Mouse (Mus musculus) stomach, postnatal 0 days (tissue): Measurements from ENCODE around the gene Acot2. TPM values are rescaled to one million over a fixed set of nuclear protein-coding genes. Genes with fewer than 3 reads are reported as not detected.
"Not testable (repeated sequence)": the region's sequence is repeated elsewhere in the genome, so short reads cannot be mapped to it uniquely, and the experiment has no call there.

Experiments
- ATAC-seq: fragments of 200-750 bp; cut with Nextera tagmentation; 2 replicates; pipeline ENCODE4 v1.8.0; 2017; ENCODE audit not compliant: low FRiP score, low TSS enrichment
- DNase-seq: peaks from one replicate; pipeline ENCODE4 v3.0.0-alpha.2; 2016; ENCODE audit warnings: low spot score
- H3K27ac ChIP-seq: fragments of 300-500 bp; sonication (generic); replicated peaks from 2 replicates; pipeline ENCODE4 v1.5.1; 2014; ENCODE audit warnings: mild to moderate bottlenecking, control low read depth
- H3K27me3 ChIP-seq: fragments of 300-500 bp; sonication (generic); 2 replicates; pipeline ENCODE4 v1.6.1; 2014; ENCODE audit warnings: low read length; ENCODE audit not compliant: control insufficient read depth, insufficient read depth
- H3K36me3 ChIP-seq: fragments of 300-500 bp; sonication (generic); 2 replicates; pipeline ENCODE4 v1.6.1; 2014; ENCODE audit warnings: low read length, mixed read lengths; ENCODE audit not compliant: control insufficient read depth, insufficient read depth
- H3K4me1 ChIP-seq: fragments of 300-500 bp; sonication (generic); replicated peaks from 2 replicates; pipeline ENCODE4 v1.6.1; 2014; ENCODE audit warnings: antibody characterized with exemption; ENCODE audit not compliant: control insufficient read depth, insufficient read depth
- H3K4me2 ChIP-seq: fragments of 300-500 bp; sonication (generic); replicated peaks from 2 replicates; pipeline ENCODE4 v1.6.1; 2014; ENCODE audit warnings: low read depth, mild to moderate bottlenecking, control low read depth, moderate library complexity
- H3K4me3 ChIP-seq: fragments of 300-500 bp; sonication (generic); 2 replicates; pipeline ENCODE4 v1.5.1; 2014; ENCODE audit warnings: low read depth, low read length, control low read depth
- H3K9ac ChIP-seq: fragments of 300-500 bp; sonication (generic); 2 replicates; pipeline ENCODE4 v1.6.1; 2014; ENCODE audit warnings: mild to moderate bottlenecking, low read length, control low read depth, mixed read lengths
- H3K9me3 ChIP-seq: fragments of 300-500 bp; sonication (generic); 2 replicates; pipeline ENCODE4 v1.6.1; 2016; ENCODE audit warnings: low read length; ENCODE audit not compliant: control insufficient read depth
- CTCF ChIP-seq: IDR thresholded peaks from 2 replicates; pipeline ENCODE4 v1.5.1; 2016; ENCODE audit warnings: antibody characterized with exemption, low read depth, mild to moderate bottlenecking, moderate library complexity
- EP300 ChIP-seq: optimal IDR thresholded peaks from 2 replicates; pipeline ENCODE3; 2016; ENCODE audit warnings: antibody characterized with exemption
- WGBS: fragments of 180-500 bp; shearing (Covaris S2); extraction: QIAGEN DNeasy Blood & Tissue Kit; methylation state at CpG from one replicate; pipeline ENCODE4 v1.1.7; 2014; 5-methylcytosine and 5-hydroxymethylcytosine counted together
- polyA plus RNA-seq: library from polyadenylated mRNA; unstranded; fragments of >200 nt; fragmentation: Nextera tagmentation; extraction: Ambion mirVana; gene quantifications from 2 replicates; pipeline ENCODE4 v1.2.1, GENCODE M21; 2015

Acot2 gene
- polyA plus RNA-seq, 1 experiment from 2014 or later, result 45.6 TPM

- peak overlapping the region; percentile 83 for H3K9ac ChIP-seq
- no peak for TF ChIP-seq CTCF
- TF ChIP-seq EP300, result no peak
- no peaks in the 10 kb centered on the region for H3K36me3 ChIP-seq
- DNase-seq (no peak), ATAC-seq (peak; percentile 41)
- no peaks in the 10 kb centered on the region for H3K4me1 ChIP-seq
- no peaks in the 10 kb centered on the region for H3K27me3 ChIP-seq
- WGBS, result 15% methylated on average over 8 of the region's 8 CpGs
- H3K9me3 ChIP-seq, result no peaks in the 10 kb centered on the region
- peak overlapping the region; percentile 97 for H3K27ac ChIP-seq
- peak overlapping the region; percentile 60 for H3K4me3 ChIP-seq
- peak overlapping the region; percentile 60 for H3K4me2 ChIP-seq
Observed at GRCm38 (mm10) chr12:83987242-83987582, 449 bp upstream of the Acot2 start.

- Histone ChIP-seq H3K9ac (peak overlapping the region; percentile 83), H3K36me3 (peaks cover 4% of the 10 kb centered on the region; the same call in 1 of the 2 replicates), H3K27me3 (no peaks in the 10 kb centered on the region), H3K9me3 (no peaks in the 10 kb centered on the region), H3K4me3 (peak overlapping the region; percentile 60), H3K27ac (peak overlapping the region; percentile 97), H3K4me1 (no peaks in the 10 kb centered on the region), H3K4me2 (peak overlapping the region; percentile 60)
- ATAC-seq (peak; percentile 44; the same call in 1 of the 2 replicates), DNase-seq (no peak)
- TF ChIP-seq CTCF, result no peak
- 58% methylated on average over 4 of the region's 4 CpGs for WGBS
Observed at GRCm38 (mm10) chr12:83988483-83988882, 822 bp downstream of the Acot2 start.

- Histone ChIP-seq H3K4me2 (no peak overlapping the region), H3K36me3 (peaks cover 4% of the 10 kb centered on the region; the same call in 1 of the 2 replicates)
- TF ChIP-seq EP300, result no peak
- peak; percentile 47 for TF ChIP-seq CTCF
Observed at GRCm38 (mm10) chr12:83989378-83989777, 1.7 kb downstream of the Acot2 start.

GRCm38 (mm10) chr12:83997221-83997620, 9.6 kb downstream of the Acot2 start:
- Histone ChIP-seq H3K4me2 (no peak overlapping the region), H3K4me1 (0 out of 2 replicates have a peak, but pooled peaks cover 2% of the 10 kb centered on the region), H3K36me3 (peaks cover 4% of the 10 kb centered on the region; the same call in 1 of the 2 replicates), H3K9ac (no peak overlapping the region), H3K27ac (no peak overlapping the region), H3K4me3 (no peak overlapping the region), H3K9me3 (no peaks in the 10 kb centered on the region), H3K27me3 (no peaks in the 10 kb centered on the region)
- TF ChIP-seq CTCF (no peak), EP300 (no peak)
- ATAC-seq (no peak), DNase-seq (no peak)
- 58% methylated on average over 2 of the region's 2 CpGs for WGBS

More at GRCm38 (mm10) chr12:83989378-83989777, 1.7 kb downstream of the Acot2 start:
- no peak overlapping the region for H3K4me3 ChIP-seq
- H3K27ac ChIP-seq, result no peak overlapping the region
- no peaks in the 10 kb centered on the region for H3K4me1 ChIP-seq
- H3K9me3 ChIP-seq, result no peaks in the 10 kb centered on the region
- H3K27me3 ChIP-seq, result no peaks in the 10 kb centered on the region
- 96% methylated on average over 4 of the region's 4 CpGs for WGBS
- no peak for DNase-seq
- no peak overlapping the region for H3K9ac ChIP-seq
- no peak for ATAC-seq

GRCm38 (mm10) chr12:83998341-83999107, 10.9 kb downstream of the Acot2 start:
- no peak for TF ChIP-seq CTCF
- TF ChIP-seq EP300, result no peak
- Histone ChIP-seq H3K4me2 (no peak overlapping the region), H3K27ac (peak overlapping the region; percentile 83), H3K4me3 (no peak overlapping the region), H3K9ac (no peak overlapping the region), H3K36me3 (no peaks in the 10 kb centered on the region; the same call in 1 of the 2 replicates), H3K4me1 (0 out of 2 replicates have a peak, but pooled peaks cover 2% of the 10 kb centered on the region), H3K9me3 (no peaks in the 10 kb centered on the region), H3K27me3 (no peaks in the 10 kb centered on the region)
- ATAC-seq, result no peak; the same call in 1 of the 2 replicates
- no peak for DNase-seq
- 38% methylated on average over 11 of the region's 11 CpGs for WGBS

- DNase-seq (peak; percentile 87), ATAC-seq (peak; percentile 85)
- H3K4me1 ChIP-seq, H3K9me3 ChIP-seq, H3K4me3 ChIP-seq, H3K4me2 ChIP-seq, H3K36me3 ChIP-seq, H3K27me3 ChIP-seq, H3K9ac ChIP-seq: not testable (repeated sequence)
- H3K27ac ChIP-seq, result peak overlapping the region; percentile 45
- WGBS, result 23% methylated on average over 8 of the region's 8 CpGs
Observed at GRCm38 (mm10) chr12:83999237-83999636, 11.6 kb downstream of the Acot2 start.
